13 mouse cellular contexts compared by ENCODE assay signal in the genomic region with DNA sequence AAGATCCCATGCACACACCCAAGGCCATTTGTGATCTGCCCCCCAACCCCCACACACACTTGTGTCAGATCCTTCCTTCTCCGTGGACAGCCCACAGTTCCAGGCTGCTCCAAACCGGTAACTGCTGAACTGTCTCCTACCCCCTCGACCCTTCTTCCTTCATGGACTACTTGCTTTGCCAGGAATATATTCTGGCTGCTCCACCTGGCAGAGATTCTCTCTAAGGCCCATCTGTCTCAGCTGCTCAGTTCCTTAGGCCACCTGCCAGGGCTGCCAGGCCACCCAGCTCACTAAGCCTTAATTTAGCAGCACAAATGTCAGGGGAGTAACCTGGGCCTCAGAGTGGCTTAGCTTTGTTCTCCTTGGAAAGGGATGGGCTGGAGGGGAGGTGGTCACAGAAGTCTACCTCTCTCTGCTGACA. TPM values are rescaled to one million over a fixed set of nuclear protein-coding genes. Genes with fewer than 3 reads are reported as not detected.
A peak's percentile ranks its signal among the peaks of the same experiment; 100 is the strongest.
DNase-seq lines count a peak whose midpoint lies in the region; ATAC-seq and TF ChIP-seq lines count a peak whose summit lies in the region.
"Had no signal": no experiment of that assay in that cellular context is flagged by ENCODE, and none has a peak within 500 bp of the region (broad histone marks: within the 10 kb centered on the region; RNA-seq: fewer than 3 reads in every experiment).

No protein-coding gene starts in this region.

- in situ Hi-C loops in ES-E14 (cut with MboI; ENCODE audit: low sequenced_read_pairs in 2 of 2, unreplicated experiment in 2 of 2), result no loop called here

- no peak overlapping the region for H3K4me2 ChIP-seq in embryonic facial prominence, embryonic 13.5 days

- H3K4me1 ChIP-seq in embryonic facial prominence, embryonic 13.5 days, result peaks cover 4% of the 10 kb centered on the region; the same call in 1 of the 2 replicates
- peaks cover 25% of the 10 kb centered on the region for H3K4me1 ChIP-seq in embryonic facial prominence, embryonic 10.5 days
- peaks cover 5 to 24% of the 10 kb centered on the region in 2 experiments; a peak in 3 of 4 replicates for H3K4me1 ChIP-seq in ES-E14 (ENCODE audit: control insufficient read depth in 2 of 2, insufficient read depth in 2 of 2, low read length in 2 of 2, poor library complexity in 1 of 2)
- H3K4me1 ChIP-seq in cerebellum, adult 2 months (ENCODE audit: control insufficient read depth, insufficient read depth, low read length), result peaks cover 17% of the 10 kb centered on the region

- no peaks in the 10 kb centered on the region for H3K36me3 ChIP-seq in embryonic facial prominence, embryonic 13.5 days
- no peaks in the 10 kb centered on the region for H3K36me3 ChIP-seq in embryonic facial prominence, embryonic 10.5 days (replicated peaks)
- H3K36me3 ChIP-seq in ES-E14 (ENCODE audit: control insufficient read depth, insufficient read depth, low read length, poor library complexity, severe bottlenecking), result no peaks in the 10 kb centered on the region; the same call in 1 of the 2 replicates

- 30% methylated on average over 3 of the region's 3 CpGs for WGBS in embryonic facial prominence, embryonic 13.5 days
- WGBS in embryonic facial prominence, embryonic 10.5 days, result 41% methylated on average over 3 of the region's 3 CpGs
- WGBS in cerebellum, adult 2 months, result 9% methylated on average over 3 of the region's 3 CpGs

- no peak for TF ChIP-seq POLR2A in cerebellum, adult 2 months (IDR thresholded peaks at IDR 0.05; ENCODE audit: borderline replicate concordance, insufficient read depth, low read length)

- H3K27ac ChIP-seq in embryonic facial prominence, embryonic 13.5 days, result peak overlapping the region; percentile 1; the same call in 1 of the 2 replicates
- H3K27ac ChIP-seq in embryonic facial prominence, embryonic 10.5 days (replicated peaks), result no peak overlapping the region; the same call in 1 of the 2 replicates
- H3K27ac ChIP-seq in ES-E14 (ENCODE audit: insufficient read depth, low read depth, low read length, poor library complexity, severe bottlenecking), result peak overlapping the region; percentile 54
- H3K27ac ChIP-seq in cerebellum, adult 2 months (ENCODE audit: insufficient read depth, low read length), result peak overlapping the region; percentile 85

- TF ChIP-seq CTCF in cerebellum, adult 2 months (IDR thresholded peaks at IDR 0.05; ENCODE audit: borderline replicate concordance, insufficient read depth, low read depth, low read length), result no peak

- no peak overlapping the region for H3K9ac ChIP-seq in embryonic facial prominence, embryonic 13.5 days
- no peak overlapping the region for H3K9ac ChIP-seq in ES-E14 (ENCODE audit: insufficient read depth, low read depth, low read length, poor library complexity, severe bottlenecking)

- ATAC-seq in embryonic facial prominence, embryonic 13.5 days (ENCODE audit: insufficient number of reproducible peaks, insufficient read depth, low FRiP score, low TSS enrichment, low read depth), result no peak
- ATAC-seq in monocyte, adult 5-6 weeks (replicated peaks; ENCODE audit: insufficient number of reproducible peaks, low FRiP score, low TSS enrichment, poor library complexity, severe bottlenecking), result no peak

- H3K9me3 ChIP-seq in embryonic facial prominence, embryonic 13.5 days, result no peaks in the 10 kb centered on the region
- H3K9me3 ChIP-seq in embryonic facial prominence, embryonic 10.5 days, result no peaks in the 10 kb centered on the region
- no peaks in the 10 kb centered on the region for H3K9me3 ChIP-seq in ES-E14 (ENCODE audit: control insufficient read depth, insufficient read depth, low read depth, low read length)

- no peaks in the 10 kb centered on the region for H3K27me3 ChIP-seq in embryonic facial prominence, embryonic 13.5 days
- 0 out of 2 replicates have a peak, but pooled peaks cover 4% of the 10 kb centered on the region for H3K27me3 ChIP-seq in embryonic facial prominence, embryonic 10.5 days (replicated peaks; ENCODE audit: low read depth, poor library complexity, severe bottlenecking)
- no peaks in the 10 kb centered on the region for H3K27me3 ChIP-seq in cerebellum, adult 2 months (ENCODE audit: control insufficient read depth, insufficient read depth, low read length)

- no peak overlapping the region for H3K4me3 ChIP-seq in embryonic facial prominence, embryonic 13.5 days
- H3K4me3 ChIP-seq in embryonic facial prominence, embryonic 10.5 days, result no peak overlapping the region
- H3K4me3 ChIP-seq in ES-E14 (ENCODE audit: insufficient read depth in 1 of 2, low read depth in 1 of 2, low read length in 2 of 2, poor library complexity in 1 of 2, severe bottlenecking in 1 of 2), result no peak overlapping the region
- H3K4me3 ChIP-seq in cerebellum, adult 2 months (replicated peaks; ENCODE audit: insufficient read depth, low read depth, low read length), result no peak overlapping the region

- no peak for DNase-seq in embryonic facial prominence, embryonic 10.5 days (ENCODE audit: low spot score)
- DNase-seq in ES-E14 (ENCODE audit: low read depth, low spot score), result no peak
- peak; percentile 83 to 92 for DNase-seq in cerebellum, adult 2 months
- DNase-seq in gastrocnemius, postnatal 10 days, result peak; percentile 45
- no peak for DNase-seq in thymus, adult 18-20 months
- DNase-seq in kidney, adult 9 months, result no peak
- DNase-seq: heart, adult 18-20 months; heart, postnatal 4 days had no signal

TF ChIP-seq in ES-E14, 5 proteins besides CTCF, POLR2A, EP300 and RAD21:
- TF ChIP-seq CHD2 (IDR thresholded peaks at IDR 0.05; ENCODE audit: low read depth, low read length), result no peak
- TF ChIP-seq MAFK (IDR thresholded peaks at IDR 0.05; ENCODE audit: insufficient read depth, low read depth, low read length), result no peak
- TF ChIP-seq ZNF384 (IDR thresholded peaks at IDR 0.05; ENCODE audit: low read depth, low read length), result no peak
- no peak for TF ChIP-seq ZC3H11A (IDR thresholded peaks at IDR 0.05; ENCODE audit: borderline replicate concordance, low read depth, low read length)
- TF ChIP-seq HCFC1 (IDR thresholded peaks at IDR 0.05; ENCODE audit: borderline replicate concordance, insufficient read depth, low read length), result no peak

RNA-seq across cellular contexts. Expression of a gene that starts 30.3 kb away (rescaled TPM):
- polyA plus RNA-seq in embryonic facial prominence, embryonic 13.5 days (2015; fragmentation: Nextera tagmentation; extraction: Ambion mirVana), result 18.9 and 19.1 TPM in 2 replicates
- 38.4 and 41.2 TPM in 2 replicates for polyA plus RNA-seq in embryonic facial prominence, embryonic 10.5 days (2016; fragmentation: Nextera tagmentation; extraction: Ambion mirVana)
- 22.1 and 31.6 TPM in 2 replicates for total RNA-seq in ES-E14 (2012; rRNA removed)
- polyA plus RNA-seq in cerebellum, adult 2 months (2012; rRNA removed), result 17.9 and 18.1 TPM in 2 replicates
- total RNA-seq in gastrocnemius, postnatal 10 days (2021), result 10 to 100 TPM in 1 of 2 experiments, 1 to 10 TPM in 1; 9.5 to 10.3 TPM
- 4.8 to 11.1 TPM (median 10.7 TPM) in 3 replicates for total RNA-seq in monocyte, adult 5-6 weeks (2017)

RNA-seq across cellular contexts. Expression of a gene that starts 47.8 kb away (rescaled TPM):
- not detected in 2 replicates for polyA plus RNA-seq in embryonic facial prominence, embryonic 13.5 days (2015; fragmentation: Nextera tagmentation; extraction: Ambion mirVana)
- 0.10 TPM in 1 of 2 replicates, not detected in the other for polyA plus RNA-seq in embryonic facial prominence, embryonic 10.5 days (2016; fragmentation: Nextera tagmentation; extraction: Ambion mirVana)
- 4.2 and 6.4 TPM in 2 replicates for total RNA-seq in ES-E14 (2012; rRNA removed)
- polyA plus RNA-seq in cerebellum, adult 2 months (2012; rRNA removed), result 0.08 TPM in 1 of 2 replicates, not detected in the other
- not detected for total RNA-seq in gastrocnemius, postnatal 10 days (2021)
- 0.10 to 0.53 TPM in 2 of 3 replicates, not detected in the other for total RNA-seq in monocyte, adult 5-6 weeks (2017)
- total RNA-seq: heart, adult 18-20 months; heart, postnatal 4 days; left cerebral cortex, postnatal 25 days had no signal
- polyA plus RNA-seq: kidney, embryonic 16.5 days; lung, embryonic 16.5 days had no signal

RNA-seq across cellular contexts. Expression of a gene that starts 59.3 kb away (rescaled TPM):
- polyA plus RNA-seq in embryonic facial prominence, embryonic 13.5 days (2015; fragmentation: Nextera tagmentation; extraction: Ambion mirVana), result 0.37 and 1.1 TPM in 2 replicates
- polyA plus RNA-seq in embryonic facial prominence, embryonic 10.5 days (2016; fragmentation: Nextera tagmentation; extraction: Ambion mirVana), result 0.42 and 1.1 TPM in 2 replicates
- 0.98 and 1.5 TPM in 2 replicates for total RNA-seq in ES-E14 (2012; rRNA removed)
- 0.21 and 1.00 TPM in 2 replicates for polyA plus RNA-seq in cerebellum, adult 2 months (2012; rRNA removed)
- 1 to 10 TPM in 1 of 2 experiments, not detected in 1; 1.1 TPM for total RNA-seq in gastrocnemius, postnatal 10 days (2021)
- total RNA-seq in monocyte, adult 5-6 weeks (2017), result 0.87 to 5.0 TPM (median 1.2 TPM) in 3 replicates
- total RNA-seq: heart, postnatal 4 days; left cerebral cortex, postnatal 25 days had no signal

Comparison
In these comparisons a context has a peak if more than half of its experiments do, and no peak if none do; other contexts are left out.
1. DNase-seq: peak in cerebellum, adult 2 months (2 of 2) and gastrocnemius, postnatal 10 days (single experiment); none in embryonic facial prominence, embryonic 10.5 days (single experiment), ES-E14 (single experiment), thymus, adult 18-20 months (0 of 2) and kidney, adult 9 months (single experiment).